Mouse (Mus musculus): ENCODE results near the gene Sh3pxd2a. TPM values are rescaled to one million over a fixed set of nuclear protein-coding genes. Genes with fewer than 3 reads are reported as not detected.

Gene Sh3pxd2a
- polyA plus RNA-seq, 1 experiment from 2014 or later: 4.1 TPM

- Histone ChIP-seq H3K4me3 (ENCODE audit: low read depth, low read length) (no peak overlapping the region), H3K27ac (ENCODE audit: low read depth, low read length) (no peak overlapping the region), H3K4me1 (ENCODE audit: control insufficient read depth, insufficient read depth, low read length) (no peaks in the 10 kb centered on the region), H3K36me3 (ENCODE audit: control insufficient read depth, insufficient read depth, low read length) (no peaks in the 10 kb centered on the region), H3K4me2 (no peak overlapping the region), H3K27me3 (ENCODE audit: control insufficient read depth, insufficient read depth, low read length) (no peaks in the 10 kb centered on the region; the same call in 1 of the 2 replicates), H3K9me3 (ENCODE audit: control insufficient read depth, low read length) (no peaks in the 10 kb centered on the region), H3K9ac (ENCODE audit: low read length) (no peak overlapping the region)
- ATAC-seq (ENCODE audit: low FRiP score) (no peak), DNase-seq (ENCODE audit: low spot score, missing footprints) (no peak)
- 93% methylated on average over 10 of the region's 10 CpGs for WGBS
Observed at GRCm38 (mm10) chr19:47385971-47386370, 78.2 kb downstream of the Sh3pxd2a start.

GRCm38 (mm10) chr19:47384639-47385038 lies 79.6 kb downstream of the Sh3pxd2a start:
- DNase-seq (ENCODE audit: low spot score, missing footprints): no peak
- H3K4me1 ChIP-seq (ENCODE audit: control insufficient read depth, insufficient read depth, low read length): no peaks in the 10 kb centered on the region
- WGBS: 86% methylated on average over 3 of the region's 3 CpGs
- ATAC-seq (ENCODE audit: low FRiP score): no peak
- H3K27me3 ChIP-seq (ENCODE audit: control insufficient read depth, insufficient read depth, low read length): no peaks in the 10 kb centered on the region; the same call in 1 of the 2 replicates
- H3K4me2 ChIP-seq: no peak overlapping the region
- H3K9ac ChIP-seq (ENCODE audit: low read length): no peak overlapping the region
- no peak overlapping the region for H3K27ac ChIP-seq (ENCODE audit: low read depth, low read length)
- H3K36me3 ChIP-seq (ENCODE audit: control insufficient read depth, insufficient read depth, low read length): no peaks in the 10 kb centered on the region
- H3K9me3 ChIP-seq (ENCODE audit: control insufficient read depth, low read length): no peaks in the 10 kb centered on the region
- H3K4me3 ChIP-seq (ENCODE audit: low read depth, low read length): no peak overlapping the region

DNA sequence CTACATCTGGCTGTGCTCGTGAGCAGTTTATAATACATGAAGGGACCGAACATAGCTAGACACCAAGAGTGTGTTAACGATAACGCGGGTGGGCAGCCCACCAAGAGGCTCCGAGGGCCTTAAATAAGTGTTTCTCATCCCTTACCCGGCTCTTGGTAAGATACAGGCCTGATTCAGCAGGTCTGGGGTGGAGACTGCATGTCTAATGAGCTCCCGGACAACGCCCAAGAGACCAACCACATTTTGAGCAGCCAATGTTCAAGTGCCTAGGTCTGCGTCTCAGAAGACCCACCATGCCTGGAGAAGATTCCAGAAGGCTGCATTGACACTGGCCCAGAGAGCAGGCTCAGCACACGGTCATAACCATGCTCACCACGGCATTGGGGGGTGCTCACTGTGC lies 80.2 kb downstream of the Sh3pxd2a start:
- Histone ChIP-seq H3K36me3 (ENCODE audit: control insufficient read depth, insufficient read depth, low read length) (no peaks in the 10 kb centered on the region), H3K27ac (ENCODE audit: low read depth, low read length) (no peak overlapping the region), H3K4me1 (ENCODE audit: control insufficient read depth, insufficient read depth, low read length) (no peaks in the 10 kb centered on the region), H3K4me2 (no peak overlapping the region), H3K9ac (ENCODE audit: low read length) (no peak overlapping the region), H3K4me3 (ENCODE audit: low read depth, low read length) (no peak overlapping the region), H3K27me3 (ENCODE audit: control insufficient read depth, insufficient read depth, low read length) (no peaks in the 10 kb centered on the region; the same call in 1 of the 2 replicates), H3K9me3 (ENCODE audit: control insufficient read depth, low read length) (no peaks in the 10 kb centered on the region)
- WGBS: 87% methylated on average over 12 of the region's 12 CpGs
- ATAC-seq (ENCODE audit: low FRiP score) (no peak), DNase-seq (ENCODE audit: low spot score, missing footprints) (no peak)

GRCm38 (mm10) chr19:47382268-47382667 lies 81.9 kb downstream of the Sh3pxd2a start:
- no peak overlapping the region for H3K27ac ChIP-seq (ENCODE audit: low read depth, low read length)
- no peak overlapping the region for H3K4me3 ChIP-seq (ENCODE audit: low read depth, low read length)
- H3K27me3 ChIP-seq (ENCODE audit: control insufficient read depth, insufficient read depth, low read length): no peaks in the 10 kb centered on the region; the same call in 1 of the 2 replicates
- WGBS: 79% methylated on average over 5 of the region's 5 CpGs
- H3K36me3 ChIP-seq (ENCODE audit: control insufficient read depth, insufficient read depth, low read length): no peaks in the 10 kb centered on the region
- no peaks in the 10 kb centered on the region for H3K4me1 ChIP-seq (ENCODE audit: control insufficient read depth, insufficient read depth, low read length)
- peak; percentile 91 for DNase-seq (ENCODE audit: low spot score, missing footprints)
- no peak overlapping the region for H3K4me2 ChIP-seq
- ATAC-seq (ENCODE audit: low FRiP score): no peak
- H3K9me3 ChIP-seq (ENCODE audit: control insufficient read depth, low read length): no peaks in the 10 kb centered on the region
- H3K9ac ChIP-seq (ENCODE audit: low read length): no peak overlapping the region

- H3K27me3 ChIP-seq (ENCODE audit: control insufficient read depth, insufficient read depth, low read length): no peaks in the 10 kb centered on the region; the same call in 1 of the 2 replicates
- 91% methylated on average over 15 of the region's 15 CpGs for WGBS
- no peak overlapping the region for H3K9ac ChIP-seq (ENCODE audit: low read length)
- no peak overlapping the region for H3K4me3 ChIP-seq (ENCODE audit: low read depth, low read length)
- H3K4me2 ChIP-seq: no peak overlapping the region
- no peak for ATAC-seq (ENCODE audit: low FRiP score)
- DNase-seq (ENCODE audit: low spot score, missing footprints): no peak
- no peak overlapping the region for H3K27ac ChIP-seq (ENCODE audit: low read depth, low read length)
- no peaks in the 10 kb centered on the region for H3K4me1 ChIP-seq (ENCODE audit: control insufficient read depth, insufficient read depth, low read length)
- no peaks in the 10 kb centered on the region for H3K9me3 ChIP-seq (ENCODE audit: control insufficient read depth, low read length)
- H3K36me3 ChIP-seq (ENCODE audit: control insufficient read depth, insufficient read depth, low read length): no peaks in the 10 kb centered on the region
Observed at GRCm38 (mm10) chr19:47381011-47381410, 83.2 kb downstream of the Sh3pxd2a start.

DNA sequence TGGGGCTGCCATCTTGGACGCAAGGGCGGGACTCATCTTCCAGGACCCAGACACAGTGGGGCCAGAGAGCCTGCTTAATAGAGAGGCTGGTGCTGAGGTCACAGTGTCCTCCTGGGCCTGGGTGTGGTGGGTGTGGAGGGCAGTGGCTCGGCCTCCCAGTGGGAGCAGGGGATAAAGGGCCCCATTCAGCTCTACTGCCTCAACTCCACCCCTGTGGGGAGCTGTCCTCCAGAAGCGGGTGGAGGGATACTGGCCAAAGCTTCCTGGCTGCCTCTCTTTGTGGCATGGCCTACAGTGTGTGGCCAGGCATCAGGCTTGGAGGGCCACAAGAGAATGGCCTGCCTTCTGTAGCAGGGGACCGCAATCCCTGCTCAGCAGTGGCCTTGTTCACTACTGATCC lies 85.1 kb downstream of the Sh3pxd2a start:
- H3K4me3 ChIP-seq (ENCODE audit: low read depth, low read length): no peak overlapping the region
- WGBS: 74% methylated on average over 5 of the region's 5 CpGs
- H3K4me1 ChIP-seq (ENCODE audit: control insufficient read depth, insufficient read depth, low read length): no peaks in the 10 kb centered on the region
- no peaks in the 10 kb centered on the region; the same call in 1 of the 2 replicates for H3K27me3 ChIP-seq (ENCODE audit: control insufficient read depth, insufficient read depth, low read length)
- H3K27ac ChIP-seq (ENCODE audit: low read depth, low read length): no peak overlapping the region
- no peak overlapping the region for H3K4me2 ChIP-seq
- H3K9me3 ChIP-seq (ENCODE audit: control insufficient read depth, low read length): no peaks in the 10 kb centered on the region
- H3K36me3 ChIP-seq (ENCODE audit: control insufficient read depth, insufficient read depth, low read length): no peaks in the 10 kb centered on the region
- DNase-seq (ENCODE audit: low spot score, missing footprints) (no peak), ATAC-seq (ENCODE audit: low FRiP score) (no peak)
- H3K9ac ChIP-seq (ENCODE audit: low read length): no peak overlapping the region

DNA sequence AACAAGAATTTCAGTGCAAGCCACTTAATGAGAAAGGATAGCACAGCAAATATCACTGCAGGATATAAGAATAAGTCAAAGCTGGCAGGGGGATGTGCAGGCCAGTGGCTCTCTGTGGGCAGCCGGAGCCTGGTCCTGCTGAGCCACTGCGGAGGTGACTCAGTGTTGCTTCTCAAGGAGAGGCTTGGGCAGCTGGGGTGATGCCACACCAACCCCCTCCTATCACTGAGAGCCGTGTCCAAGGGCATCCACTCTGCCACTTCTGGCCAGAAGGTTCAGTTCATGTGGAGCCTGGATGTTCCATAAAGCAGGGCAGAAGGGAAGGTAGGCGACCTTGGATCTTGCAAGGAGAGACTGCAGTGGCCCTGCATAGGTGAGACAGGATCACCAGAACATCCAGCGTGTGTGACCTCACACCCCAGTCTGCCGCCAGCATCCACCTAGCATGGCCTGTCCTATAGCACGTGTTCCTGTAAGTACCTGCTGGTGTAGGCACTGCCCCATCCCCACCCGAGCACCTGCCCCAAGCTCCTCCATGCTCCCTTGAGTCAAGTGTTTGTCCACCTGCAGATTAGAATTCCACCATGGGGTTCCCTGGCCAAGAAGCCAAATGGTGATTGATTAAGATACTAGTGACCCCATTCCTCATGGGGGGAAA lies 89.2 kb downstream of the Sh3pxd2a start:
- no peak overlapping the region for H3K4me2 ChIP-seq
- H3K4me3 ChIP-seq (ENCODE audit: low read depth, low read length): no peak overlapping the region
- no peak overlapping the region for H3K27ac ChIP-seq (ENCODE audit: low read depth, low read length)
- DNase-seq (ENCODE audit: low spot score, missing footprints) (no peak), ATAC-seq (ENCODE audit: low FRiP score) (no peak)
- H3K9me3 ChIP-seq (ENCODE audit: control insufficient read depth, low read length): no peaks in the 10 kb centered on the region
- no peak overlapping the region for H3K9ac ChIP-seq (ENCODE audit: low read length)
- no peaks in the 10 kb centered on the region for H3K4me1 ChIP-seq (ENCODE audit: control insufficient read depth, insufficient read depth, low read length)
- 89% methylated on average over 8 of the region's 8 CpGs for WGBS
- no peaks in the 10 kb centered on the region for H3K36me3 ChIP-seq (ENCODE audit: control insufficient read depth, insufficient read depth, low read length)
- H3K27me3 ChIP-seq (ENCODE audit: control insufficient read depth, insufficient read depth, low read length): no peaks in the 10 kb centered on the region

- no peak overlapping the region for H3K4me2 ChIP-seq
- H3K27ac ChIP-seq (ENCODE audit: low read depth, low read length): no peak overlapping the region
- no peaks in the 10 kb centered on the region for H3K36me3 ChIP-seq (ENCODE audit: control insufficient read depth, insufficient read depth, low read length)
- H3K27me3 ChIP-seq (ENCODE audit: control insufficient read depth, insufficient read depth, low read length): no peaks in the 10 kb centered on the region
- H3K9me3 ChIP-seq (ENCODE audit: control insufficient read depth, low read length): no peaks in the 10 kb centered on the region
- DNase-seq (ENCODE audit: low spot score, missing footprints) (peak; percentile 99), ATAC-seq (ENCODE audit: low FRiP score) (no peak)
- H3K4me1 ChIP-seq (ENCODE audit: control insufficient read depth, insufficient read depth, low read length): no peaks in the 10 kb centered on the region
- no peak overlapping the region for H3K9ac ChIP-seq (ENCODE audit: low read length)
- WGBS: 45% methylated on average over 4 of the region's 4 CpGs
- H3K4me3 ChIP-seq (ENCODE audit: low read depth, low read length): no peak overlapping the region
Observed at GRCm38 (mm10) chr19:47374440-47374839, 89.8 kb downstream of the Sh3pxd2a start.

DNA sequence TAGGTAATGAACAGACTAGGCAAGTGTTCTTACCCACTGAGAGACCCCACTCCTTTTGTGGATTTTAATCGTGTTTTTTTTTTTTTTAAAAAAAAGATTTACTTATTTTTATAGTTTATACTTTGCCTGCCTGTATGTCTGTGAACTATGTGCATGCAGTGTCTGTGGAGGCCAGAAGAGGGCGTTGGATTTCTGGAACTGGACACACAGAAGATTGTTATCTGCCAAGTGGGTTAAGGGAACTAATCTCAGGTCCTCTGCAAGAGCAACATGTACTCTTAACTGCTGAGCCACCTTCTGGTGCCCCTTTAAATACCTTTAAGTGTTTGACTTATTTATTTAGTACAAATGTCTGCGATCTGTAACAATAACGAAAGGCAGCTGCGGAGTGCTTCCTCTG lies 92.2 kb downstream of the Sh3pxd2a start:
- no peaks in the 10 kb centered on the region for H3K36me3 ChIP-seq (ENCODE audit: control insufficient read depth, insufficient read depth, low read length)
- WGBS: 65% methylated on average over 5 of the region's 5 CpGs
- no peaks in the 10 kb centered on the region for H3K27me3 ChIP-seq (ENCODE audit: control insufficient read depth, insufficient read depth, low read length)
- no peaks in the 10 kb centered on the region for H3K9me3 ChIP-seq (ENCODE audit: control insufficient read depth, low read length)
- H3K4me1 ChIP-seq (ENCODE audit: control insufficient read depth, insufficient read depth, low read length): no peaks in the 10 kb centered on the region
- ATAC-seq (ENCODE audit: low FRiP score) (no peak), DNase-seq (ENCODE audit: low spot score, missing footprints) (no peak)
- no peak overlapping the region for H3K9ac ChIP-seq (ENCODE audit: low read length)
- no peak overlapping the region for H3K4me2 ChIP-seq
- no peak overlapping the region for H3K4me3 ChIP-seq (ENCODE audit: low read depth, low read length)
- no peak overlapping the region for H3K27ac ChIP-seq (ENCODE audit: low read depth, low read length)
